In genomic region chr7:92102892-92103543, GRCm38 (mm10) we compare ENCODE assay signal across 8 mouse cellular contexts.
DNase-seq lines count a peak whose midpoint lies in the region; ATAC-seq and TF ChIP-seq lines count a peak whose summit lies in the region.

No protein-coding gene starts in this region.

- H3K4me2 ChIP-seq in forebrain, embryonic 15.5 days (replicated peaks), result no peak overlapping the region
- H3K4me2 ChIP-seq in intestine, postnatal 0 days (replicated peaks; ENCODE audit: low read depth), result no peak overlapping the region
- no peak overlapping the region for H3K4me2 ChIP-seq in midbrain, postnatal 0 days (ENCODE audit: low read depth, low read length, poor library complexity, severe bottlenecking)

- no peak overlapping the region for H3K27ac ChIP-seq in forebrain, embryonic 15.5 days (replicated peaks)
- no peak overlapping the region for H3K27ac ChIP-seq in intestine, postnatal 0 days (ENCODE audit: low read depth, low read length)
- H3K27ac ChIP-seq in midbrain, postnatal 0 days (ENCODE audit: low read depth, low read length), result no peak overlapping the region

- intact Hi-C loops in left cerebral cortex, postnatal 25 days (cut with DNase I), result loop anchor here (1.0 to 5.0 kb wide), 2 partner anchors 448 to 764 kb away; no protein-coding TSS in a partner anchor

- no peak overlapping the region for H3K9ac ChIP-seq in forebrain, embryonic 15.5 days (replicated peaks)
- H3K9ac ChIP-seq in intestine, postnatal 0 days (ENCODE audit: low read depth, low read length), result no peak overlapping the region
- H3K9ac ChIP-seq in midbrain, postnatal 0 days (replicated peaks; ENCODE audit: low read length, poor library complexity, severe bottlenecking), result no peak overlapping the region

- H3K9me3 ChIP-seq in forebrain, embryonic 15.5 days, result no peaks in the 10 kb centered on the region
- no peaks in the 10 kb centered on the region for H3K9me3 ChIP-seq in intestine, postnatal 0 days (ENCODE audit: control insufficient read depth)
- no peaks in the 10 kb centered on the region for H3K9me3 ChIP-seq in midbrain, postnatal 0 days (ENCODE audit: low read length)

- TF ChIP-seq CTCF in intestine, postnatal 0 days (IDR thresholded peaks at IDR 0.05; ENCODE audit: low read depth), result peak; percentile 79
- TF ChIP-seq CTCF in midbrain, postnatal 0 days (IDR thresholded peaks at IDR 0.05), result peak; percentile 93

- H3K4me3 ChIP-seq in forebrain, embryonic 15.5 days, result no peak overlapping the region
- no peak overlapping the region for H3K4me3 ChIP-seq in intestine, postnatal 0 days (ENCODE audit: low read depth, low read length)
- H3K4me3 ChIP-seq in midbrain, postnatal 0 days (ENCODE audit: low read depth, low read length), result no peak overlapping the region

- DNase-seq in urinary bladder, postnatal 25 days (ENCODE audit: low spot score), result peak; percentile 26
- no peak for DNase-seq in urinary bladder, adult 2 months (ENCODE audit: low spot score)
- peak; percentile 68 to 73 for DNase-seq in cerebellum, adult 18-20 months
- peak; percentile 65 to 84 for DNase-seq in left cerebral cortex, postnatal 25 days (ENCODE audit: low spot score in 2 of 2)
- DNase-seq in midbrain, postnatal 0 days (ENCODE audit: low spot score), result peak; percentile 85
- DNase-seq in yolk sac, embryonic 10.5 days (ENCODE audit: low spot score), result peak; percentile 9

- ATAC-seq in forebrain, embryonic 15.5 days (replicated peaks), result peak; percentile 83
- ATAC-seq in intestine, postnatal 0 days, result no peak
- peak; percentile 85 for ATAC-seq in midbrain, postnatal 0 days (ENCODE audit: low FRiP score)

- H3K4me1 ChIP-seq in forebrain, embryonic 15.5 days, result no peaks in the 10 kb centered on the region
- no peaks in the 10 kb centered on the region for H3K4me1 ChIP-seq in intestine, postnatal 0 days (replicated peaks; ENCODE audit: control insufficient read depth, insufficient read depth, low read length)
- no peaks in the 10 kb centered on the region for H3K4me1 ChIP-seq in midbrain, postnatal 0 days (ENCODE audit: insufficient read depth, low read length)

- H3K36me3 ChIP-seq in forebrain, embryonic 15.5 days, result no peaks in the 10 kb centered on the region
- H3K36me3 ChIP-seq in intestine, postnatal 0 days (ENCODE audit: control insufficient read depth, insufficient read depth), result no peaks in the 10 kb centered on the region
- no peaks in the 10 kb centered on the region for H3K36me3 ChIP-seq in midbrain, postnatal 0 days (ENCODE audit: insufficient read depth, low read length)

- WGBS in forebrain, embryonic 15.5 days, result 19% methylated on average over 4 of the region's 4 CpGs
- 19% methylated on average over 4 of the region's 4 CpGs for WGBS in intestine, postnatal 0 days
- WGBS in midbrain, postnatal 0 days, result 19% methylated on average over 4 of the region's 4 CpGs

- no peaks in the 10 kb centered on the region for H3K27me3 ChIP-seq in forebrain, embryonic 15.5 days
- H3K27me3 ChIP-seq in intestine, postnatal 0 days (replicated peaks; ENCODE audit: control insufficient read depth, insufficient read depth, low read length), result no peaks in the 10 kb centered on the region
- no peaks in the 10 kb centered on the region for H3K27me3 ChIP-seq in midbrain, postnatal 0 days (ENCODE audit: insufficient read depth, low read length)
